Mouse (Mus musculus): ENCODE measurements around the gene A630076J17Rik.

Gene A630076J17Rik

GRCm38 (mm10) chr3:107278479-107279269, 48.3 kb downstream of the A630076J17Rik start, which contains the start of gene Lamtor5:
Gene Lamtor5, plus strand, starts transcription at chr3:107278858.
- DNase-seq (ENCODE audit: low spot score) = peak; percentile 89

All from testis, postnatal 14 days (tissue).